Mouse (Mus musculus) midbrain, postnatal 0 days (tissue): ENCODE measurements at regions not wholly inside any gene's neighbourhood (a gene's known extent, or its start where the extent isn't known, plus 50 kb on each side); places are given as distances from the start of the nearest gene placed in this dataset.
A peak's percentile ranks its signal among the peaks of the same experiment; 100 is the strongest.

Experiments used
- ATAC-seq: fragments of 200-750 bp; cut with Nextera tagmentation; 2 replicates; pipeline ENCODE4 v1.8.0; 2017; ENCODE audit warnings: moderate number of reproducible peaks, mild to moderate bottlenecking, moderate TSS enrichment, moderate library complexity; ENCODE audit not compliant: low FRiP score
- DNase-seq: peaks from one replicate; pipeline ENCODE4 v3.0.0-alpha.2; 2015; ENCODE audit warnings: low spot score
- H3K27ac ChIP-seq: fragments of 300-500 bp; sonication (generic); 2 replicates; pipeline ENCODE4 v1.5.1; 2014; ENCODE audit warnings: low read depth, mild to moderate bottlenecking, low read length, mixed read lengths
- H3K27me3 ChIP-seq: fragments of 300-500 bp; sonication (generic); 2 replicates; pipeline ENCODE4 v1.6.1; 2014; ENCODE audit warnings: low read length, control low read depth, mixed read lengths; ENCODE audit not compliant: insufficient read depth
- H3K36me3 ChIP-seq: fragments of 300-500 bp; sonication (generic); 2 replicates; pipeline ENCODE4 v1.6.1; 2014; ENCODE audit warnings: low read length, control low read depth, mixed read lengths; ENCODE audit not compliant: insufficient read depth
- H3K4me1 ChIP-seq: fragments of 300-500 bp; sonication (generic); 2 replicates; pipeline ENCODE4 v1.6.1; 2014; ENCODE audit warnings: mild to moderate bottlenecking, control low read depth, antibody characterized with exemption, low read length, mixed read lengths; ENCODE audit not compliant: insufficient read depth
- H3K4me2 ChIP-seq: fragments of 300-500 bp; sonication (generic); 2 replicates; pipeline ENCODE4 v1.6.1; 2014; ENCODE audit warnings: low read depth, mild to moderate bottlenecking, low read length, mixed read lengths; ENCODE audit not compliant: poor library complexity, severe bottlenecking
- H3K4me3 ChIP-seq: fragments of 300-500 bp; sonication (generic); 2 replicates; pipeline ENCODE4 v1.5.1; 2014; ENCODE audit warnings: low read depth, mild to moderate bottlenecking, low read length, moderate library complexity
- H3K9ac ChIP-seq: fragments of 300-500 bp; sonication (generic); replicated peaks from 2 replicates; pipeline ENCODE4 v1.6.1; 2014; ENCODE audit warnings: mild to moderate bottlenecking, low read length, moderate library complexity, mixed read lengths; ENCODE audit not compliant: poor library complexity, severe bottlenecking
- H3K9me3 ChIP-seq: fragments of 300-500 bp; sonication (generic); 2 replicates; pipeline ENCODE4 v1.6.1; 2016; ENCODE audit warnings: low read length, control low read depth
- CTCF ChIP-seq: IDR thresholded peaks from 2 replicates; pipeline ENCODE4 v1.5.1; 2016; ENCODE audit warnings: antibody characterized with exemption, mild to moderate bottlenecking
- WGBS: fragments of 180-500 bp; shearing (Covaris S2); extraction: QIAGEN DNeasy Blood & Tissue Kit; methylation state at CpG from one replicate; pipeline ENCODE4 v1.1.7; 2014; 5-methylcytosine and 5-hydroxymethylcytosine counted together

GRCm38 (mm10) chr3:129386522-129386921 is 54.0 kb upstream of the Enpep start:
- Histone ChIP-seq H3K9ac (no peak overlapping the region), H3K36me3 (no peaks in the 10 kb centered on the region), H3K27me3 (no peaks in the 10 kb centered on the region), H3K4me3 (no peak overlapping the region), H3K4me1 (no peaks in the 10 kb centered on the region), H3K9me3 (no peaks in the 10 kb centered on the region), H3K27ac (no peak overlapping the region), H3K4me2 (no peak overlapping the region)
- no peak for ATAC-seq
- no peak for DNase-seq
- TF ChIP-seq CTCF = no peak
- 63% methylated on average over 7 of the region's 7 CpGs for WGBS

GRCm38 (mm10) chr3:129390506-129390905 is 58.0 kb upstream of the Enpep start:
- H3K4me2 ChIP-seq = no peak overlapping the region
- ATAC-seq (no peak), DNase-seq (no peak)
- H3K4me1 ChIP-seq = no peaks in the 10 kb centered on the region
- no peaks in the 10 kb centered on the region for H3K36me3 ChIP-seq
- 95% methylated on average over 11 of the region's 11 CpGs for WGBS
- TF ChIP-seq CTCF = no peak
- no peak overlapping the region for H3K4me3 ChIP-seq
- no peaks in the 10 kb centered on the region for H3K9me3 ChIP-seq
- H3K9ac ChIP-seq = no peak overlapping the region
- no peaks in the 10 kb centered on the region for H3K27me3 ChIP-seq
- H3K27ac ChIP-seq = no peak overlapping the region

GRCm38 (mm10) chr3:129391888-129392813 is 59.6 kb upstream of the Enpep start:
- no peaks in the 10 kb centered on the region for H3K36me3 ChIP-seq
- H3K4me2 ChIP-seq = no peak overlapping the region
- H3K4me3 ChIP-seq = no peak overlapping the region
- no peaks in the 10 kb centered on the region for H3K4me1 ChIP-seq
- H3K27me3 ChIP-seq = no peaks in the 10 kb centered on the region
- H3K27ac ChIP-seq = no peak overlapping the region
- WGBS = 72% methylated on average over 14 of the region's 14 CpGs
- no peaks in the 10 kb centered on the region for H3K9me3 ChIP-seq
- TF ChIP-seq CTCF = no peak
- DNase-seq (peak; percentile 35), ATAC-seq (no peak)
- H3K9ac ChIP-seq = no peak overlapping the region

GRCm38 (mm10) chr3:129392814-129393804 is 60.6 kb upstream of the Enpep start:
- H3K27me3 ChIP-seq = no peaks in the 10 kb centered on the region
- no peaks in the 10 kb centered on the region for H3K9me3 ChIP-seq
- no peak overlapping the region for H3K4me2 ChIP-seq
- no peaks in the 10 kb centered on the region for H3K36me3 ChIP-seq
- TF ChIP-seq CTCF = no peak
- ATAC-seq (no peak), DNase-seq (no peak)
- no peak overlapping the region for H3K9ac ChIP-seq
- H3K4me3 ChIP-seq = no peak overlapping the region
- no peaks in the 10 kb centered on the region for H3K4me1 ChIP-seq
- WGBS = 78% methylated on average over 23 of the region's 23 CpGs
- no peak overlapping the region for H3K27ac ChIP-seq

- H3K9me3 ChIP-seq = no peaks in the 10 kb centered on the region
- H3K27ac ChIP-seq = no peak overlapping the region
- DNase-seq (no peak), ATAC-seq (no peak)
- WGBS = 71% methylated on average over 4 of the region's 4 CpGs
- no peaks in the 10 kb centered on the region for H3K4me1 ChIP-seq
- H3K36me3 ChIP-seq = no peaks in the 10 kb centered on the region
- H3K4me3 ChIP-seq = no peak overlapping the region
- no peaks in the 10 kb centered on the region for H3K27me3 ChIP-seq
- no peak for TF ChIP-seq CTCF
- H3K9ac ChIP-seq = no peak overlapping the region
- no peak overlapping the region for H3K4me2 ChIP-seq
Observed at GRCm38 (mm10) chr3:129397481-129397880, 65.0 kb upstream of the Enpep start.
